Mouse (Mus musculus): Measurements from ENCODE around the gene Slamf9. TPM values are rescaled to one million over a fixed set of nuclear protein-coding genes. Genes with fewer than 3 reads are reported as not detected.

Slamf9 gene
- total and polyA plus RNA-seq, 3 experiments, result 28.3 to 32.6 (median 30.9) TPM

DNA sequence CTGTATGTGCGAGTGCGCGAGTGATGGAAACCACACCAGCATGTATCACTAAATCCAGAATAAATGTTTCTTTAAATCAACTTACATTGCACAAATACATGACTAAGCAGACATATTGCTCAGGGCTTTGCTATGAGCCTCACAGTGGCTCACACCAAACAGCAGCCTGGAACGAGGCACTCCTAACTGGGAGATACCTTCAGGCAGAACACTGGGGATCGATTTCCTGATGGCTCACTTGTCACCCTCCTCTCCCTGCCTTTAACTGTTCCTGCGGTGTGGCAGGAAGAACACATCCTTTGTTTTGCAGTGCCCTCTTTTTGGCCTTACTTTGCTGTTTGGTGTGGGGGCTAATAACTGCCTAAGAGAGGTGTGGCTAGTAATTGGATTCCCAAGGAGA lies 44.5 kb downstream of the Slamf9 start:
- peaks cover 0 to 1% of the 10 kb centered on the region in 2 experiments for H3K36me3 ChIP-seq (replicated peaks in 1 of 2; ENCODE audit: control insufficient read depth in 1 of 2, insufficient read depth in 1 of 2, low read length in 1 of 2)
- dilution Hi-C loops (cut with MboI; ENCODE audit: extremely low pct_ligation_motif_present, extremely low pct_unique_long_range_greater_than_20kb, low sequenced_read_pairs), result no loop called here
- no peak for DNase-seq (ENCODE audit: extremely low read depth)
- H3K4me1 ChIP-seq (ENCODE audit: control insufficient read depth in 1 of 2, insufficient read depth in 2 of 2), result peaks cover 18 to 45% of the 10 kb centered on the region in 2 experiments
- H3K9me3 ChIP-seq (replicated peaks; ENCODE audit: low read length), result peaks cover 11% of the 10 kb centered on the region
- in situ Hi-C loops (cut with MboI; ENCODE audit: low pct_ligation_motif_present, low pct_unique_long_range_greater_than_20kb, low sequenced_read_pairs), result no loop called here
- no peaks in the 10 kb centered on the region for H3K79me2 ChIP-seq (replicated peaks; ENCODE audit: control insufficient read depth, extremely low read depth, insufficient read depth, poor library complexity, severe bottlenecking)
- no peak overlapping the region for H3K4me3 ChIP-seq (replicated peaks in 1 of 3; ENCODE audit: low read depth in 2 of 3, low read length in 2 of 3, poor library complexity in 1 of 3)
- no peak overlapping the region for H3K4me2 ChIP-seq (ENCODE audit: insufficient read depth, low read depth, poor library complexity, severe bottlenecking)
- no peak overlapping the region for H3K9ac ChIP-seq (ENCODE audit: insufficient read depth, low read depth)
- no peak for TF ChIP-seq POLR2AphosphoS2 (IDR thresholded peaks at IDR 0.05; ENCODE audit: low read depth, low read length)
- no peak for TF ChIP-seq RCOR1 (conservative IDR thresholded peaks at IDR 0.05; ENCODE audit: low read depth, low read length)
- TF ChIP-seq SMC3 (IDR thresholded peaks at IDR 0.05; ENCODE audit: low read depth, low read length), result no peak
- TF ChIP-seq JUND (conservative IDR thresholded peaks at IDR 0.05; ENCODE audit: low read depth, low read length), result no peak
- TF ChIP-seq CTCF (conservative IDR thresholded peaks at IDR 0.05 in 1 of 2, IDR thresholded peaks at IDR 0.05 in 1 of 2; ENCODE audit: low read depth in 2 of 2, low read length in 2 of 2), result no peak
- H3K27me3 ChIP-seq (replicated peaks), result no peaks in the 10 kb centered on the region
- no peak overlapping the region for H3K27ac ChIP-seq (ENCODE audit: insufficient read depth, low read depth)

DNA sequence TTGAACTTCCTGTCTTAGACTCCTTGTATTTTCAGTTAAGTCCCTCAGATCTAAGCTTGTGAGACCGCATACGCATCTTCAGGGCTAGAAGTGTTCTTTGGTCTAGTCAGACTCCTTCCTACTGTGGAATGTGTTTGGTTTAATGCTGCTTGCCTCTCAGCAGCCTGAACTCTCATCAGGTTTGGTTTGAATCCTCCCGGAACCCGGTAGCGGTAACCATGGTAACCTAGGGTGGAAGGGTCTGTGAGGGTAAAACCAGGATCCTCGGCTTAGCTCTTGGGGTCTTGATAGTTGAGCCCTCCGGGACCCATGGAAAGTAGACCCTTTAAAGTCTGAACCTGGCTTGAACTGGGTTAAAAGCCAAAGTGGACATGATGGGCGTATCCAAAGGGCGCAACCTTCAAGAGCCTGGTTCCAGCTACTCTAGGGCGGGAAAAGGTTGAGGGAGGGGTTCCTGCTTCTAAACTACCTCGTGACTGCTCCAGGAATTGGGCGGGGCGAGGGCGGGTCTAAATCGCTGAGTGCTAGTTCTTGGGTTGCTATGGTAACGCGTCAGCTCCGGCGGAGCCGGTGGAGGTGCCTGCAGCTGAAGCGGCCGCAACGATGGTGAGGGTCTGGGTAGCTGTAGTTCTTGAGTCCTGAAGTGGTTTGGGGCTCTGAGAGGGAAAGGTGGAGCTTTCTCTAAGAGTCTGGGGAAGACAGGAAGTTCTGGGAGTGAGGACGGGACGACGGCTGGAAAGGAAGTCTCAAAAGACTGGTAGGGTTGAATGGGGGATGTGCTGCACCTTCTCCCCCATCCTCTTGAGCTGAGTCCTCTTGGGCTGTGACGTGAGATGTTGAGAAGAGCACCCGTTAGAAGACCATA lies 45.6 kb downstream of the Slamf9 start, which contains the start of gene Cfap45:
Gene Cfap45, plus strand, starts transcription at position 226 of the 865 bp plus-strand sequence.
- Histone ChIP-seq H3K4me3 (replicated peaks in 1 of 3; ENCODE audit: low read depth in 2 of 3, low read length in 2 of 3, poor library complexity in 1 of 3) (no peak within 1 kb of the TSS), H3K4me2 (ENCODE audit: insufficient read depth, low read depth, poor library complexity, severe bottlenecking) (no peak within 1 kb of the TSS), H3K79me2 (replicated peaks; ENCODE audit: control insufficient read depth, extremely low read depth, insufficient read depth, poor library complexity, severe bottlenecking) (no peaks in the 10 kb centered on the region), H3K9me3 (replicated peaks; ENCODE audit: low read length) (peaks cover 11% of the 10 kb centered on the region), H3K4me1 (ENCODE audit: control insufficient read depth in 1 of 2, insufficient read depth in 2 of 2) (peaks cover 15 to 42% of the 10 kb centered on the region in 2 experiments), H3K27ac (ENCODE audit: insufficient read depth, low read depth) (no peak within 1 kb of the TSS), H3K36me3 (replicated peaks in 1 of 2; ENCODE audit: control insufficient read depth in 1 of 2, insufficient read depth in 1 of 2, low read length in 1 of 2) (peaks cover 0 to 1% of the 10 kb centered on the region in 2 experiments), H3K27me3 (replicated peaks) (peaks cover under 1% of the 10 kb centered on the region), H3K9ac (ENCODE audit: insufficient read depth, low read depth) (no peak within 1 kb of the TSS)
- no peak for TF ChIP-seq NELFE (IDR thresholded peaks at IDR 0.05; ENCODE audit: low read depth, low read length)
- no peak for TF ChIP-seq E2F4 (IDR thresholded peaks at IDR 0.05; ENCODE audit: insufficient replicate concordance, low read depth, low read length)
- dilution Hi-C loops (cut with MboI; ENCODE audit: extremely low pct_ligation_motif_present, extremely low pct_unique_long_range_greater_than_20kb, low sequenced_read_pairs), result no loop called here
- DNase-seq (ENCODE audit: extremely low read depth), result no peak
- in situ Hi-C loops (cut with MboI; ENCODE audit: low pct_ligation_motif_present, low pct_unique_long_range_greater_than_20kb, low sequenced_read_pairs), result no loop called here

DNA sequence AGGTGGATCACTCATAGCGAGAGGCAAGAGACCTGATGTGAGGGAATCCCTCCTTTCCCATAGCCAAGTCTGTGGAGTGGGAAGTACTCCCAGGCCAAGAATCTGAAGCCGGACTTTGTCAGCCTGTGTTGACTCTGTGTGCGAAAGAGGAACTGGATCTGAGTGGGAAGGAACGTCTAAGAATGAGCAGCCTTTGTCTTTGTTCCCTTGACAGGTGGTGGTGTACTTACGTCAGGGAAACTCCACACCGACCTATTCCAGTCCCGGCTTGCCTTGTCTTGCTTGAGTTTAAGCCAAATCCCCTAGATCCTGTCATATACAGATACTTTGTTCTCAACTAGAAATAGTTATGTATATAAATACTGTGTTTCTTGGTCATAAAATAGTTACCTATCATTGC lies 47.4 kb downstream of the Slamf9 start:
- H3K9me3 ChIP-seq (replicated peaks; ENCODE audit: low read length), result peaks cover 3% of the 10 kb centered on the region
- no peaks in the 10 kb centered on the region for H3K36me3 ChIP-seq (replicated peaks in 1 of 2; ENCODE audit: control insufficient read depth in 1 of 2, insufficient read depth in 1 of 2, low read length in 1 of 2)
- H3K79me2 ChIP-seq (replicated peaks; ENCODE audit: control insufficient read depth, extremely low read depth, insufficient read depth, poor library complexity, severe bottlenecking), result no peaks in the 10 kb centered on the region
- no peak overlapping the region for H3K4me3 ChIP-seq (replicated peaks in 1 of 3; ENCODE audit: low read depth in 2 of 3, low read length in 2 of 3, poor library complexity in 1 of 3)
- dilution Hi-C loops (cut with MboI; ENCODE audit: extremely low pct_ligation_motif_present, extremely low pct_unique_long_range_greater_than_20kb, low sequenced_read_pairs), result no loop called here
- H3K27me3 ChIP-seq (replicated peaks), result peaks cover 11% of the 10 kb centered on the region
- no peak overlapping the region for H3K9ac ChIP-seq (ENCODE audit: insufficient read depth, low read depth)
- H3K4me2 ChIP-seq (ENCODE audit: insufficient read depth, low read depth, poor library complexity, severe bottlenecking), result peak overlapping the region; percentile 21; the same call in 1 of the 2 replicates
- no peak overlapping the region; the same call in 1 of the 2 replicates for H3K27ac ChIP-seq (ENCODE audit: insufficient read depth, low read depth)
- peak; percentile 81 for DNase-seq (ENCODE audit: extremely low read depth)
- in situ Hi-C loops (cut with MboI; ENCODE audit: low pct_ligation_motif_present, low pct_unique_long_range_greater_than_20kb, low sequenced_read_pairs), result no loop called here
- peaks cover 15 to 39% of the 10 kb centered on the region in 2 experiments for H3K4me1 ChIP-seq (ENCODE audit: control insufficient read depth in 1 of 2, insufficient read depth in 2 of 2)
- TF ChIP-seq IRF4 (IDR thresholded peaks at IDR 0.05; ENCODE audit: low read depth, low read length) (peak; percentile 90), RAD21 (IDR thresholded peaks at IDR 0.05; ENCODE audit: low read depth, low read length) (no peak; the same call in none of the 2 replicates), E2F4 (IDR thresholded peaks at IDR 0.05; ENCODE audit: insufficient replicate concordance, low read depth, low read length) (no peak), ZKSCAN1 (IDR thresholded peaks at IDR 0.05; ENCODE audit: borderline replicate concordance, low read depth, low read length) (no peak), RCOR1 (conservative IDR thresholded peaks at IDR 0.05; ENCODE audit: low read depth, low read length) (peak; percentile 80), MXI1 (IDR thresholded peaks at IDR 0.05; ENCODE audit: low read depth, low read length) (peak; percentile 65; the same call in 1 of the 2 replicates), SIN3A (IDR thresholded peaks at IDR 0.05; ENCODE audit: low read length) (peak; percentile 69), USF2 (conservative IDR thresholded peaks at IDR 0.05; ENCODE audit: low read depth, low read length) (no peak), POLR2AphosphoS2 (IDR thresholded peaks at IDR 0.05; ENCODE audit: low read depth, low read length) (no peak), USF1 (IDR thresholded peaks at IDR 0.05; ENCODE audit: low read depth, low read length) (no peak), MAFK (IDR thresholded peaks at IDR 0.05; ENCODE audit: insufficient replicate concordance, low read length) (no peak), ZC3H11A (IDR thresholded peaks at IDR 0.05; ENCODE audit: low read depth, low read length) (no peak), TCF12 (IDR thresholded peaks at IDR 0.05; ENCODE audit: low read depth, low read length) (peak; percentile 95), ETS1 (conservative IDR thresholded peaks at IDR 0.05; ENCODE audit: low read depth, low read length) (peak; percentile 83), NELFE (IDR thresholded peaks at IDR 0.05; ENCODE audit: low read depth, low read length) (no peak), GABPA (IDR thresholded peaks at IDR 0.05; ENCODE audit: insufficient replicate concordance, low read depth, low read length) (no peak), CHD1 (IDR thresholded peaks at IDR 0.05; ENCODE audit: low read depth, low read length) (peak; percentile 98), MAX (IDR thresholded peaks at IDR 0.05; ENCODE audit: low read length) (peak; percentile 79; the same call in 1 of the 2 replicates), SMC3 (IDR thresholded peaks at IDR 0.05; ENCODE audit: low read depth, low read length) (no peak), JUND (conservative IDR thresholded peaks at IDR 0.05; ENCODE audit: low read depth, low read length) (peak; percentile 64), JUN (IDR thresholded peaks at IDR 0.05; ENCODE audit: insufficient read depth, low read depth, low read length) (peak; percentile 70; the same call in 1 of the 2 replicates)
